Mouse (Mus musculus) neural tube, embryonic 11.5 days (tissue): Measurements from ENCODE around the gene Gxylt2. TPM values are rescaled to one million over a fixed set of nuclear protein-coding genes. Genes with fewer than 3 reads are reported as not detected.

Experiments used
- ATAC-seq: fragments of 200-750 bp; cut with Nextera tagmentation; 2 replicates; pipeline ENCODE4 v1.8.0; 2017; ENCODE audit warnings: moderate number of reproducible peaks, mild to moderate bottlenecking, moderate TSS enrichment, moderate library complexity; ENCODE audit not compliant: insufficient read depth, low FRiP score, low TSS enrichment
- DNase-seq: peaks from one replicate; pipeline ENCODE4 v3.0.0-alpha.2; 2015; ENCODE audit warnings: low spot score
- H3K27ac ChIP-seq: fragments of 300-500 bp; sonication (generic); 2 replicates; pipeline ENCODE4 v1.5.1; 2014; ENCODE audit warnings: low read depth, mild to moderate bottlenecking, low read length
- H3K27me3 ChIP-seq: fragments of 300-500 bp; sonication (generic); 2 replicates; pipeline ENCODE4 v1.6.1; 2014; ENCODE audit warnings: mild to moderate bottlenecking, low read length, mixed read lengths; ENCODE audit not compliant: control insufficient read depth, insufficient read depth
- H3K36me3 ChIP-seq: fragments of 300-500 bp; sonication (generic); 2 replicates; pipeline ENCODE4 v1.6.1; 2014; ENCODE audit warnings: mild to moderate bottlenecking, low read length, moderate library complexity, mixed read lengths; ENCODE audit not compliant: control insufficient read depth, insufficient read depth
- H3K4me1 ChIP-seq: fragments of 300-500 bp; sonication (generic); 2 replicates; pipeline ENCODE4 v1.6.1; 2014; ENCODE audit warnings: low read length, mixed read lengths; ENCODE audit not compliant: control insufficient read depth, insufficient read depth
- H3K4me2 ChIP-seq: fragments of 300-500 bp; sonication (generic); 2 replicates; pipeline ENCODE4 v1.6.1; 2014; ENCODE audit warnings: low read depth, mild to moderate bottlenecking, moderate library complexity
- H3K4me3 ChIP-seq: fragments of 300-500 bp; sonication (generic); 2 replicates; pipeline ENCODE4 v1.5.1; 2014; ENCODE audit warnings: low read depth, low read length
- H3K9ac ChIP-seq: fragments of 300-500 bp; sonication (generic); 2 replicates; pipeline ENCODE4 v1.6.1; 2014; ENCODE audit warnings: mild to moderate bottlenecking, low read length
- H3K9me3 ChIP-seq: fragments of 300-500 bp; sonication (generic); 2 replicates; pipeline ENCODE4 v1.6.1; 2016; ENCODE audit warnings: low read length; ENCODE audit not compliant: control insufficient read depth
- WGBS: fragments of 180-500 bp; shearing (Covaris S2); extraction: QIAGEN DNeasy Blood & Tissue Kit; methylation state at CpG from one replicate; pipeline ENCODE4 v1.1.7; 2014; 5-methylcytosine and 5-hydroxymethylcytosine counted together
- polyA plus RNA-seq: library from polyadenylated mRNA; unstranded; fragments of >200 nt; fragmentation: Nextera tagmentation; extraction: Ambion mirVana; gene quantifications from 2 replicates; pipeline ENCODE4 v1.2.1, GENCODE M21; 2014

Gxylt2 gene
- polyA plus RNA-seq, 1 experiment from 2014 or later: 3.0 TPM

- Histone ChIP-seq H3K4me3 (no peak overlapping the region), H3K9me3 (no peaks in the 10 kb centered on the region), H3K27ac (no peak overlapping the region), H3K4me2 (no peak overlapping the region), H3K4me1 (no peaks in the 10 kb centered on the region), H3K27me3 (no peaks in the 10 kb centered on the region), H3K36me3 (no peaks in the 10 kb centered on the region), H3K9ac (no peak overlapping the region)
- ATAC-seq (no peak), DNase-seq (no peak)
- 89% methylated on average over 4 of the region's 4 CpGs for WGBS
Measured at GRCm38 (mm10) chr6:100810117-100810516, 105.6 kb downstream of the Gxylt2 start.

GRCm38 (mm10) chr6:100811731-100812130 is 107.2 kb downstream of the Gxylt2 start:
- Histone ChIP-seq H3K27me3 (no peaks in the 10 kb centered on the region), H3K9me3 (no peaks in the 10 kb centered on the region), H3K36me3 (no peaks in the 10 kb centered on the region), H3K4me2 (no peak overlapping the region), H3K27ac (no peak overlapping the region), H3K9ac (no peak overlapping the region), H3K4me3 (no peak overlapping the region), H3K4me1 (no peaks in the 10 kb centered on the region)
- ATAC-seq (no peak), DNase-seq (no peak)
- WGBS: 92% methylated on average over 3 of the region's 3 CpGs

- ATAC-seq: no peak
- WGBS: 92% methylated on average over 2 of the region's 2 CpGs
Measured at GRCm38 (mm10) chr6:100821367-100821766, 116.8 kb downstream of the Gxylt2 start.

GRCm38 (mm10) chr6:100823356-100823755 is 118.8 kb downstream of the Gxylt2 start:
- Histone ChIP-seq H3K27ac (no peak overlapping the region), H3K9ac (no peak overlapping the region), H3K36me3 (no peaks in the 10 kb centered on the region), H3K4me3 (no peak overlapping the region), H3K27me3 (no peaks in the 10 kb centered on the region), H3K4me1 (no peaks in the 10 kb centered on the region), H3K4me2 (no peak overlapping the region), H3K9me3 (no peaks in the 10 kb centered on the region)
- ATAC-seq: no peak
- WGBS: 85% methylated on average over 1 of the region's 1 CpGs
- no peak for DNase-seq

More at GRCm38 (mm10) chr6:100821367-100821766, 116.8 kb downstream of the Gxylt2 start:
- Histone ChIP-seq H3K9ac (no peak overlapping the region), H3K4me3 (no peak overlapping the region), H3K4me2 (no peak overlapping the region), H3K27ac (no peak overlapping the region), H3K36me3 (no peaks in the 10 kb centered on the region), H3K4me1 (no peaks in the 10 kb centered on the region), H3K9me3 (no peaks in the 10 kb centered on the region), H3K27me3 (no peaks in the 10 kb centered on the region)
- DNase-seq: no peak

GRCm38 (mm10) chr6:100824381-100824965 is 119.9 kb downstream of the Gxylt2 start:
- Histone ChIP-seq H3K36me3 (no peaks in the 10 kb centered on the region), H3K4me3 (no peak overlapping the region), H3K27ac (no peak overlapping the region), H3K9me3 (no peaks in the 10 kb centered on the region), H3K4me2 (no peak overlapping the region), H3K27me3 (no peaks in the 10 kb centered on the region), H3K4me1 (no peaks in the 10 kb centered on the region), H3K9ac (no peak overlapping the region)
- 62% methylated on average over 7 of the region's 7 CpGs for WGBS
- DNase-seq (no peak), ATAC-seq (no peak)

- no peak overlapping the region for H3K4me2 ChIP-seq
- no peaks in the 10 kb centered on the region for H3K4me1 ChIP-seq
- WGBS: 87% methylated on average over 6 of the region's 6 CpGs
Measured at GRCm38 (mm10) chr6:100826046-100826445, 121.5 kb downstream of the Gxylt2 start.

GRCm38 (mm10) chr6:100828565-100828964 is 124.0 kb downstream of the Gxylt2 start:
- no peak overlapping the region for H3K4me3 ChIP-seq
- H3K9ac ChIP-seq: no peak overlapping the region
- H3K27me3 ChIP-seq: no peaks in the 10 kb centered on the region
- H3K4me1 ChIP-seq: no peaks in the 10 kb centered on the region
- no peak overlapping the region for H3K27ac ChIP-seq
- no peak for DNase-seq
- 94% methylated on average over 7 of the region's 7 CpGs for WGBS
- no peak overlapping the region for H3K4me2 ChIP-seq
- ATAC-seq: no peak
- no peaks in the 10 kb centered on the region for H3K36me3 ChIP-seq
- no peaks in the 10 kb centered on the region for H3K9me3 ChIP-seq

More at GRCm38 (mm10) chr6:100826046-100826445, 121.5 kb downstream of the Gxylt2 start:
- DNase-seq: no peak
- no peak for ATAC-seq
- Histone ChIP-seq H3K4me3 (no peak overlapping the region), H3K27ac (no peak overlapping the region), H3K9ac (no peak overlapping the region), H3K9me3 (no peaks in the 10 kb centered on the region), H3K27me3 (no peaks in the 10 kb centered on the region), H3K36me3 (no peaks in the 10 kb centered on the region)

GRCm38 (mm10) chr6:100829770-100830169 is 125.2 kb downstream of the Gxylt2 start:
- no peak overlapping the region for H3K4me3 ChIP-seq
- no peak overlapping the region for H3K27ac ChIP-seq
- no peak overlapping the region for H3K9ac ChIP-seq
- H3K36me3 ChIP-seq: no peaks in the 10 kb centered on the region
- DNase-seq (no peak), ATAC-seq (no peak)
- peaks cover 3% of the 10 kb centered on the region for H3K4me1 ChIP-seq
- no peak overlapping the region for H3K4me2 ChIP-seq
- WGBS: 81% methylated on average over 5 of the region's 5 CpGs
- no peaks in the 10 kb centered on the region for H3K9me3 ChIP-seq
- H3K27me3 ChIP-seq: no peaks in the 10 kb centered on the region

- peaks cover 6% of the 10 kb centered on the region for H3K36me3 ChIP-seq
- H3K27ac ChIP-seq: no peak overlapping the region
- no peak overlapping the region for H3K9ac ChIP-seq
- H3K9me3 ChIP-seq: no peaks in the 10 kb centered on the region
- peaks cover 5% of the 10 kb centered on the region for H3K4me1 ChIP-seq
- no peak overlapping the region for H3K4me2 ChIP-seq
- DNase-seq: no peak
- H3K27me3 ChIP-seq: no peaks in the 10 kb centered on the region
- no peak overlapping the region for H3K4me3 ChIP-seq
- 93% methylated on average over 3 of the region's 3 CpGs for WGBS
- ATAC-seq: no peak
Measured at GRCm38 (mm10) chr6:100831188-100831587, 126.7 kb downstream of the Gxylt2 start.
